Mouse (Mus musculus) forebrain, embryonic 11.5 days (tissue): ENCODE data around the gene Poldip3. TPM values are rescaled to one million over a fixed set of nuclear protein-coding genes. Genes with fewer than 3 reads are reported as not detected.
A peak's percentile ranks its signal among the peaks of the same experiment; 100 is the strongest.

ENCODE experiments used
- ATAC-seq: fragments of 200-750 bp; cut with Nextera tagmentation; replicated peaks from 2 replicates; pipeline ENCODE4 v1.8.0; 2017; ENCODE audit warnings: moderate TSS enrichment; ENCODE audit not compliant: low FRiP score
- DNase-seq: peaks from one replicate; pipeline ENCODE4 v3.0.0-alpha.2; 2017; ENCODE audit warnings: low spot score
- H3K27ac ChIP-seq: fragments of 300-500 bp; sonication (generic); 2 replicates; pipeline ENCODE4 v1.5.1; 2014; ENCODE audit warnings: low read depth, low read length
- H3K27me3 ChIP-seq: fragments of 300-500 bp; sonication (generic); 2 replicates; pipeline ENCODE4 v1.6.1; 2014; ENCODE audit warnings: mild to moderate bottlenecking, low read length, mixed read lengths; ENCODE audit not compliant: control insufficient read depth, insufficient read depth
- H3K36me3 ChIP-seq: fragments of 300-500 bp; sonication (generic); 2 replicates; pipeline ENCODE4 v1.6.1; 2014; ENCODE audit warnings: mild to moderate bottlenecking, low read length, moderate library complexity, mixed read lengths; ENCODE audit not compliant: control insufficient read depth, insufficient read depth
- H3K4me1 ChIP-seq: fragments of 300-500 bp; sonication (generic); replicated peaks from 2 replicates; pipeline ENCODE4 v1.6.1; 2014; ENCODE audit warnings: low read length, mixed read lengths; ENCODE audit not compliant: control insufficient read depth, insufficient read depth
- H3K4me2 ChIP-seq: fragments of 300-500 bp; sonication (generic); 2 replicates; pipeline ENCODE4 v1.6.1; 2014; ENCODE audit warnings: low read depth, mild to moderate bottlenecking, low read length, moderate library complexity, mixed read lengths; ENCODE audit not compliant: severe bottlenecking
- H3K4me3 ChIP-seq: fragments of 300-500 bp; sonication (generic); 2 replicates; pipeline ENCODE4 v1.5.1; 2014; ENCODE audit warnings: low read depth, low read length
- H3K9ac ChIP-seq: fragments of 300-500 bp; sonication (generic); 2 replicates; pipeline ENCODE4 v1.6.1; 2014; ENCODE audit warnings: low read length
- H3K9me3 ChIP-seq: fragments of 300-500 bp; sonication (generic); 2 replicates; pipeline ENCODE4 v1.6.1; 2016; ENCODE audit warnings: low read length, mixed read lengths; ENCODE audit not compliant: control insufficient read depth
- WGBS: fragments of 180-500 bp; shearing (Covaris S2); extraction: QIAGEN DNeasy Blood & Tissue Kit; methylation state at CpG from one replicate; pipeline ENCODE4 v1.1.7; 2014; 5-methylcytosine and 5-hydroxymethylcytosine counted together
- polyA plus RNA-seq: library from polyadenylated mRNA; unstranded; fragments of >200 nt; fragmentation: Nextera tagmentation; extraction: Ambion mirVana; gene quantifications from 2 replicates; pipeline ENCODE4 v1.2.1, GENCODE M21; 2014

The Poldip3 gene
- 183 and 196 TPM in 2 replicates for polyA plus RNA-seq

GRCm38 (mm10) chr15:83149196-83150072 is at the start of gene Poldip3:
Gene Poldip3, minus strand, starts transcription at chr15:83149384.
- peak within 1 kb of the TSS; percentile 94 for H3K4me3 ChIP-seq
- H3K9ac ChIP-seq = peak within 1 kb of the TSS; percentile 96
- WGBS = under 1% methylated on average over 56 of the region's 56 CpGs
- H3K4me1 ChIP-seq = peaks cover 7% of the 10 kb centered on the region; the same call in 1 of the 2 replicates
- H3K36me3 ChIP-seq = peaks cover 9% of the 10 kb centered on the region; the same call in 1 of the 2 replicates
- H3K27ac ChIP-seq = peak within 1 kb of the TSS; percentile 96
- ATAC-seq (peak; percentile 91), DNase-seq (peak; percentile 98)
- no peaks in the 10 kb centered on the region for H3K9me3 ChIP-seq
- H3K4me2 ChIP-seq = peak within 1 kb of the TSS; percentile 90
- no peaks in the 10 kb centered on the region for H3K27me3 ChIP-seq

GRCm38 (mm10) chr15:83193413-83193812 is 44.2 kb upstream of the Poldip3 start:
- DNase-seq = no peak
- H3K9ac ChIP-seq = no peak overlapping the region
- H3K4me3 ChIP-seq = no peak overlapping the region
- no peak overlapping the region for H3K27ac ChIP-seq
- H3K4me2 ChIP-seq = no peak overlapping the region
- WGBS = 96% methylated on average over 4 of the region's 4 CpGs
- no peaks in the 10 kb centered on the region for H3K36me3 ChIP-seq
- H3K27me3 ChIP-seq = no peaks in the 10 kb centered on the region
- ATAC-seq = no peak
- H3K9me3 ChIP-seq = no peaks in the 10 kb centered on the region; the same call in 1 of the 2 replicates
- H3K4me1 ChIP-seq = no peaks in the 10 kb centered on the region

GRCm38 (mm10) chr15:83182351-83182750 is 33.2 kb upstream of the Poldip3 start:
- no peak overlapping the region for H3K27ac ChIP-seq
- no peak overlapping the region for H3K4me2 ChIP-seq
- no peak for ATAC-seq

GRCm38 (mm10) chr15:83181800-83182330 is 32.7 kb upstream of the Poldip3 start:
- no peak overlapping the region for H3K4me3 ChIP-seq
- no peaks in the 10 kb centered on the region for H3K9me3 ChIP-seq
- H3K27me3 ChIP-seq = no peaks in the 10 kb centered on the region
- no peak overlapping the region for H3K9ac ChIP-seq
- no peaks in the 10 kb centered on the region for H3K4me1 ChIP-seq
- no peak for DNase-seq
- H3K36me3 ChIP-seq = no peaks in the 10 kb centered on the region
- H3K27ac ChIP-seq = no peak overlapping the region
- no peak for ATAC-seq
- no peak overlapping the region for H3K4me2 ChIP-seq
- 58% methylated on average over 4 of the region's 4 CpGs for WGBS

More at GRCm38 (mm10) chr15:83182351-83182750, 33.2 kb upstream of the Poldip3 start:
- H3K9me3 ChIP-seq = no peaks in the 10 kb centered on the region
- H3K36me3 ChIP-seq = no peaks in the 10 kb centered on the region
- H3K9ac ChIP-seq = no peak overlapping the region
- H3K27me3 ChIP-seq = no peaks in the 10 kb centered on the region
- no peak overlapping the region for H3K4me3 ChIP-seq
- H3K4me1 ChIP-seq = no peaks in the 10 kb centered on the region
- WGBS = 80% methylated on average over 5 of the region's 5 CpGs
- no peak for DNase-seq

- Histone ChIP-seq H3K27me3 (no peaks in the 10 kb centered on the region), H3K36me3 (no peaks in the 10 kb centered on the region), H3K4me2 (no peak overlapping the region), H3K4me3 (no peak overlapping the region), H3K27ac (no peak overlapping the region), H3K9ac (no peak overlapping the region), H3K4me1 (no peaks in the 10 kb centered on the region), H3K9me3 (no peaks in the 10 kb centered on the region)
- WGBS = 87% methylated on average over 6 of the region's 6 CpGs
- DNase-seq (no peak), ATAC-seq (no peak)
These were observed 30.8 kb upstream of the Poldip3 start for GRCm38 (mm10) chr15:83180004-83180403.

- no peaks in the 10 kb centered on the region for H3K36me3 ChIP-seq
- no peak for ATAC-seq
- H3K27me3 ChIP-seq = no peaks in the 10 kb centered on the region
- no peak overlapping the region for H3K27ac ChIP-seq
- H3K9me3 ChIP-seq = no peaks in the 10 kb centered on the region
- peaks cover 5% of the 10 kb centered on the region; the same call in 1 of the 2 replicates for H3K4me1 ChIP-seq
- no peak overlapping the region for H3K4me3 ChIP-seq
- 76% methylated on average over 4 of the region's 4 CpGs for WGBS
- DNase-seq = no peak
- no peak overlapping the region for H3K9ac ChIP-seq
- H3K4me2 ChIP-seq = no peak overlapping the region
These were observed 27.5 kb upstream of the Poldip3 start for GRCm38 (mm10) chr15:83176653-83177052.

GRCm38 (mm10) chr15:83173914-83174884 is 25.0 kb upstream of the Poldip3 start:
- H3K9me3 ChIP-seq = no peaks in the 10 kb centered on the region
- H3K27ac ChIP-seq = no peak overlapping the region
- H3K36me3 ChIP-seq = no peaks in the 10 kb centered on the region
- ATAC-seq (no peak), DNase-seq (no peak)
- no peak overlapping the region for H3K4me2 ChIP-seq
- H3K4me1 ChIP-seq = peaks cover 8% of the 10 kb centered on the region; the same call in 1 of the 2 replicates
- no peak overlapping the region for H3K9ac ChIP-seq
- WGBS = 92% methylated on average over 14 of the region's 14 CpGs
- H3K27me3 ChIP-seq = no peaks in the 10 kb centered on the region
- H3K4me3 ChIP-seq = no peak overlapping the region
